Mouse (Mus musculus): Measurements from ENCODE around the gene Calm3.

Gene Calm3

DNA sequence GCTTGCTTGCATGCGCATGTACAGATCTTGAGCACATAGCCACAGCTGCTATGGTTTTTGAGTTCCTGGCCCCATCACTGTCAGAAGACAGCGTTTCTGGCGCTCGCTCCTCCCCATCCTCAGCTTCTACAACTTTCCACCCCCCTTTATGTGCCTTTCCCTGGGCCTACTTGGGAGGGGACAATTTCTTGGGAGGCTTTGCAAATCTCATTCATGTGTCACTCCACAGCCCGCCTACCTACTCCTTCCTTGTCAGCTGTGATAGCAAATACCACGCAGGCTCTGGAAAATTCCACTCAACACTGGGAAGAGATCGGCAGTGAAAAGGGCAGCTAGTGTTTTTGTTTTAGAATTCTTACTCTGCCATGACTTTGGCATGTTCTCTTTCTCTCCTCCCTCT is 16.4 kb upstream of the Calm3 start:
- DNase-seq (ENCODE audit: low read depth, low spot score): no peak

DNA sequence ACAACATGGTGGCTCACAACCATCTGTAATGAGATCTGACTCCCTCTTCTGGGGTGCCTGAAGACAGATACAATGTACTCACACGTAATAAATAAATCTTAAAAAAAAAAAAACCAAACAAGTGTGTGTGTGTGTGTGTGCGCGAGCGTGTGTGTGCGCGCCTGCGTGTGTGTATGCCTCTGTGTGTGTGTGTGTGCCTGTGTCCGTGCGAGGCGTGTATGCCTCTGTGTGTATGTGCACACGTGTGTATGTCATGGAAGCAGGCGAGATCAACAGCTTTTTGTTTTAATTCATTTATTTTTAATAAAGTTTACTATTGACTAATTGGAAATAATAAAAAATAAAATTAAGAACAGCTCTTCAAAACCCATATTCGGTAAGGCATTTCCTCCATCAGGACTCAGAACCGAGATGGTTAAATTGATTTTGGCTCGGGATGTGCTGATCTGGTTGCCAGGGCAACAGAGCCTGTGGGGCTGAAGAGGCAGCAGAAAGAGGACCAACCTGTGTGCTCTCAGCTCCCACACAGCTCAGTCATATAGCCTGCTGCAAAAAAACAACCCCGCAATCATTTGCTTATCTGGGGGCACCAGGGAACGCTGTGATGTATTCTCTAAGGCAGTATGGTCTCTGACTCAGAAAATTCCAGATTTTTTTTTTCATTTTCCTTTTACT is 14.3 kb upstream of the Calm3 start:
- no peak for DNase-seq (ENCODE audit: low read depth, low spot score)

DNA sequence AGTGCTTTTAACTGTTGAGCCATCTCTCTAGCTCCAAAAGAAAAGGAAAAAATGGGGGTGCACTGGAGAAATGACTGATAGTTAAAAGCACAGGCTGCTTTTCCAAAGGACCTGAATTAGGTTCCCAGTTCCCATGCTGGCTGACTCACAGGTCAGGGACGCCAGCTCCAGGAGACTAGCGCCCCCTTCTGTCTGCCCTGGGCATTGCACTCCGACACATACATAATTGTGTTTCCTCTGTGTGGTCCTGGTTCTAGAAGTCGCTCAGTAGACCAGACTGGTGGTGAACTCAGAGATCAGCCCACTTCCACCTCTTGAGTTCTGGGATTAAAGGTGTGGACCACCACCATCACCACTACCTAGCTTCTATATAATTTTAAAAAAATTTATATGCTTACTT is 13.4 kb upstream of the Calm3 start:
- no peak for DNase-seq (ENCODE audit: low read depth, low spot score)

DNA sequence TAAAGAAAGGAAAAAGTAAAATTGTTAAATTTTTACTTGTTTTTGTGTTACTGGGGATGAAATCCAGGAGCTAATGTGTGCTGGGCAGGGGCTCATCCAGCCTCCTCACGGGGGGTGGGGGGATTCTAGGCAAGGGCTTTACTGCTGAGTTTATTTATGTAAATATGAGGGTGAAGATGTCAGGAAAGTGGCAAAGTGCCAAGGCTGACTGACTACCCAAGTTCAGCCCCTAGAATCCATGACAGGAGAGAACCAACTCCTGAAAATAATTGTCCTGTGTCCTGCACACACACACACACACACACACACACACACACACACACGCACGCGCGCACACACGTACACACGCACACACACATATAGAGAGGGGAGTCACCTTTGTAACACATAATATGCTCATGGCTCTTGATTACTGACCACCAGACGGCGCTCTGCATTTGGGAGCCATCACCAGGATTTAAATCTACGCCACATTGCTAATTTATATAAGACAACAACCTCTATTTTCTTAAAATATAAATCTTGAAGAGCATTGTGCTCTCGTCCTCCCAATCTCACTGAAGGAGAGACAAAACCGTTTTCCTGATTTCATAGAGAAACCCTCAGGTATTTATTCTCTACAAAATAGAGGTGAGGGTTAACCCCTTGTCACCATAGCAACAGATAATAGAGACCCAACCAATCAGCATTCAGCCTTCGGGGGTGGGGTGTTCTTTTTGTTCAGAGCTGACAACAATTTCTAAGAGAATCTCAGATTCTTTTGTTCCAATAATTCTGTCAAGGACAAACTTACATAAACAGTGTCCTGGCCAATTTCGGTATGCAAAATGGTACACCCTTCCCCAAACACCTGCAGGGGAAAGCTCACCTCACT is 9.0 kb upstream of the Calm3 start:
- no peak for DNase-seq (ENCODE audit: low read depth, low spot score)

DNA sequence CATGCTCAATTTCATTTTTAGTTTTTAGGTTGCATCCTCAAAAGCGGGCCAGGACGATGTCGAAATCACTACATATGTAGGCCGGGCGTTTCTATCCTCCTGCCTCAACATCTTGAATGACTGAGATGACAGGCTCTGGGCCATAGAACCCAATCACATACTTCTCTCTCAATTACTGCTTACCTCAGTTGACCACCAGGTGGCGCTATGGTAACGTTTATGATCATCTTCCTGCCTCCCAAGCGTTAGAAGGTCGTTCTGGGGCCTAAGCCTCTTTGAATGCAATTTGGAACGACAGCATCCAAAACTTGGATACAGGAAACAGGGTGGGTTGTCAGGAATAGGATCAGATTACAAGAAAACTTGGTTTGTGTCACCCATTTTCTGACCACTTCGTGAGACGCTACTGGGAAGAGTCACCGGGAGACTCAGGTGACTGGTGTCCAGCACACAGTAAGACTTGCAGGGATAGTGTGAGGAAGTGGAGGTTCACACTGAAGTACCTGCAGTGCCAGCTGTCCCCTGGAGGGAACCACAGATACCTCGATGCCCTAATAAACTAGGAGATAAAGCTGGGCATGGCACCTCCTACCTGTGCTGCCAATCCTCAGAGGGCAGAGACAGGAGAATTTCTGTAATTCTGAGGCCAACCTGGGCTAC is 8.2 kb upstream of the Calm3 start:
- peak; percentile 94 for DNase-seq (ENCODE audit: low read depth, low spot score)

DNA sequence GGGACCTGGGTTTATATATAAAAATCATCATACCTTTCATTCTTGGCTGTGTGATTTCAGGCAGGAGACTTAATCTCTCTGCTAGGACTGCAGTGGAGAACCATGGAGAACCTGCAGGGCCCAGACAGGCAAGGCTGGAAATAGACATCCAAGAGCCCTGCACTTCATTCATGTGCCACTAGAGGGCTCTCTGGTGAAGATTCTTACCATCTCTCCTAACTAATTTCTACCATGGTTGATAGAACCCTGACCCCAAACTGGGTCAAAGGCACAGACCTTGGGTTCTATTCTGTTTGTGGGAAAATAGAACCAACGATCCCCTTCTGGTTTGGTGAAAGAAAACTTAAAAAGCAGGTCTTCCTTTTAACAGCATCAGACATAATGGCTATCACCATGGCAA is 6.9 kb upstream of the Calm3 start:
- DNase-seq (ENCODE audit: low read depth, low spot score): peak; percentile 75

DNA sequence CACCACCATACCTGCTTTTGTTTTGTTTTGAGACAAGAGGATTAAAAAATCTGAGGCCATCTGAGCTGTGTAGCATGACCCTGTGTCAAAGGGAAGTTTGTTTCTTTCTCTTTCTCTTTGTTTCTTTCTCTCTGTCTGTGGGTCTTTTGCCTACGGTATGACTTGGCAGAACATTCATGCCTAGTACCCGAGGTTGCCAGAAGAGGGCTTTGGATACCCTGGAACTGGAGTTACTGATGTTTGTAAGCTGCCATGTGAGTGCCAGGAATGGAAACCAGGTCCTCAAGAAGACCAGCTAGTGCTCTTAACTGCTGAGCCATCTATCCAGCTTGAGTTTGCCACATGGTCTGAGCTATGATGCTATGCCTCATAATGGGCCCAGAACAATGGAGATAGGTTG is 4.4 kb upstream of the Calm3 start:
- DNase-seq (ENCODE audit: low read depth, low spot score): no peak

DNA sequence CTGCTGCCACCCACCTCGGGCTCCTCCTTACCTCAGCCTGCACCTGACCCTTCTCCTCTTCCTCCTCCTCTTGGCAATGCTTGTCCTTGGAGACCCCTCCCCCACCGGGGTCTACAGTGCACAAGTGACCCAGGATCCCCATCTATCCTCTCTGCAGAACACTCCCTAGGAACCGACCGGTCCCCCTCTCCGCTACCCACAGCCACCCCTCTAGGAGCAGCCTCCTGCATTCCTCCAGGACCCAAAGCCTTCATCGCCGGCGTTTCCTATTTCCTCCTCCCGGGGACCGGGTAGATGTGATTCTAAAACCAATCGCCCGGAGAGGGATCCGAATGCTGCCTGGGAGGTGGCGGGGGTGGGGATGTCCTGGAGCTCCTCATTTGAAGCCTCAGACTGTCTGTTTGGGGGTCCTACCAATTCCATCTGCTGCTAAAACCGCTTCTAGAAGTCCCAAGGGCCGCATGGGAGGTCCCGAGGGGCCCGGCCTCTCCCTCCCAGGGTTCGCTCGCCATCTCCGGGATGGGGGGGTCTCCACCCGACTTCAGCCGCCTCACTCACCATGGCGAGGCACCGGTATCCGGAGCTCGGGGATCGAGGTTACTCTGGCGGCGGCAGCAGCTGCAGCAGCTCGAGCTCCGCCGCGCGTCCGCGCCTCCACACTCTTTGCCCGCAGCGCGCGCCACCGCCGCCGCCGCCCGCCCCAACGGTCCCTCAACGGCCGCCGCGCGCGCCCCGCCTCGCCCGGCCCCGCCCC is 454 bp downstream of the Calm3 start:
- DNase-seq (ENCODE audit: low read depth, low spot score): no peak

DNA sequence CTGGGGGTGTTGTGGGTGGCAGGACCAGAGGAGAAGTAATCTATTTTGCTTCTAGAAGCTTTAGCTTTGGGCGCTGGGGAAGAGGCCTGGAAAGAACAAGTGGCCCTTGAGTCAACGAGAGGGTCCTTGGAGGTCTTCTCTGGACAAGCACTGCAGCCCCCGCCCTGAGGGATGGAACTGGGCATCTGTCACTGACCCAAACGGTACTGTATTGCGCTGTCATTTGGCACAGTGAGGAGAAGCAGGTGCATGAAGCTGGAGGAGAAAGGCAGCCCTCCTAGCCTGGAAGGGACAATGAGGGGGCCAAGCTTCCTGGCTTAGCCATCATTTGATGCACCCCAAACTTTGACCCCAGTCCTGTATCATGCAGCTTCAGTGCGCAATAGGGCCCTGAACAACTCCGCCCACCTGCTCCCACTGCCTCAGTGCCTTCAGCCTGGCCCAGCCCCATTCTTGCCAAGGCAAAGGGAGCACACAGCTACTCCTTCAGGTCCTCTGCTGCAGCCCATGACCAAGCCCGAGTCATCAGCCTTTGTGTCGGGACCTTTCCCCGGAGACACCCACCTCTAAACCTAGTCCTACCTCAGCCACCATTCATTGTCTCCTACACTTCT is 1.4 kb downstream of the Calm3 start:
- DNase-seq (ENCODE audit: low read depth, low spot score): no peak

DNA sequence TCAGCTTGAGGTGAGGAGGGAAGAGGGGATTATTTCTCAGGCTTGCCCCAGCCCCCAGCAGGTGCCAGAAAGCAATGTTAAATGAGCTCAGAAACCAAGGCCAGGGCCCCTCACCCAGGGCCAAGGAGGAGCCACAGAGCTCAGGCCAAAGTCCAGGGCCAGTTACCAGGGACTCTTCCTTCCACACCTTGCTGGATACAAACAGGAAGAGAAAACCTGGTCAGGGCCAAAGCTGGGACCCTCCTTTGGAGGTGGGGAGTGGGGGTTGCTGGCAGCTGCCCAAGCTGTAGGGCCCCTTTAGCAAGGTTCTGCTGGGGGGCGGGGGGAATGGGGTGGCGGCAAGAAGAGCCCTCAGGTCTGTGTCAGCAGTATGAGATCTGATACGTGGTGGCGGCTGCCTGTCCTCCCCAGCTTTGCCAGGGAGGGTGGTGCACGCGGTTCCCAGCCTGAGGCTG is 2.0 kb downstream of the Calm3 start:
- no peak for DNase-seq (ENCODE audit: low read depth, low spot score)

DNA sequence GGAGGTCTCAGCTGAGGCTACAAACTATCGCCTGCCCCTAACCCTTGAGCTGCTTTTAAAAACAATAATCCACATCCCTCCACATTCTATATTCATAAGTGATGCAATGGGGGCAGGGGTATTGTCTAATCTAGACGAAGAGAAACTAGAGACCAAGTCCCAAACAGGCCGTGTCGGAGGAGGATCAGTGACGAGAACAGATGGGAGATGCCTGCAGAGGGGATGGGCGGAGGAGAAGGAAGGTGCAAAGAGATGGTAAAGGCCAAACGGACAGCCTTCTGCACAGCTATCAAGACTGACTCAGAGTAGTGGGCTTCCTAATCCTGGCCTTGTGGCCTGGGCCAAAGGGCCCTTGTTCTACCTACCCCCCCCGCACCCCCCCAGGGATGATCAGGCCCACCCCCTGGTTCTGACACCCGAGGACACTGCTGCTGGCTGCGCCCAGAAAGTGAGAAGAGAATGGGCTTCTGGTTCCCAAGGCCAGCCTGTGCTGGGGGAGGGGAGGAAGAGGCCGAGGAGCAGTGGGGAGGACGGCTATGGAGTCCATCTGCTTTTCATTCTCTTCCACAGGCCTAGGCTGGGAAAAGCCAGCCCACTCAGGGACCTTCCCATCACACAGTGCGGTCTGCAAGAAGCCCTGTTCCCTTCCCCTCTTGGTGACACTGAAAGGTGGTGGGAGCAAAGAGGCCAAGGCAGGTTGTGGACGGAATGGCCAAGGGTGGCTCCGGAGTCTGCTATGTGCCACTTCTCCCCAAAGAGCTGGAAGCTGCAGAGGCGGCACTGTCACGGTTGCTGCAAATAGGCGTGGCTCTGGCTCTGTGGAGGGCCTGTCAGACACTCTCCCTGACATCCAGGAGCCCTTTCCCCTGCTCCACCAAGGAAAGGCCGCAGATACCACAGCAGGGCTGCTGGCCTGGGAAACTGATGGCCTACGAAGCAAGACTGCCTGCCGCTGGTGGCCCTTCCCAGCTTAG is 2.8 kb downstream of the Calm3 start:
- DNase-seq (ENCODE audit: low read depth, low spot score): peak; percentile 34

DNA sequence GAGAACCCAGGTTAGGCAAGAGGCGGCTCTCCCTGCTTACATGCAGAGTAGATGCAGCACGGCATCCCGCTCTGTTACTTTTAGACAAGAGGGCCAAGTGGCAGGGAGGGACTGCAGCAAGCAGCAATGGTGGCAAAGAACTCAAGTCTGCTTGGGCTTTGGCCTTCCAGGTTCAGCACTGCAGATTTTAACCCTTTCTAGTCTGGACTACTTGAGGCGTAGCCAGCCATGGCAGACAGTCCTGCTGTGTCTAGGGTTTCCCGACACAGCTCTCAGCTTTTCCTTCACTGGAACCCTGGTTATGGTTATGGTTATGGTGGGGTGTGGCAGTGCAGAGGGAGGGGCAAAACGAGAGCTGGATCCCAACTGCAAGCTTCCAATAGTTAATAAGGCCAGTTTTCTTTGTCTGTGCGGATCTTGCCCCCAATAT is 3.7 kb downstream of the Calm3 start:
- no peak for DNase-seq (ENCODE audit: low read depth, low spot score)

DNA sequence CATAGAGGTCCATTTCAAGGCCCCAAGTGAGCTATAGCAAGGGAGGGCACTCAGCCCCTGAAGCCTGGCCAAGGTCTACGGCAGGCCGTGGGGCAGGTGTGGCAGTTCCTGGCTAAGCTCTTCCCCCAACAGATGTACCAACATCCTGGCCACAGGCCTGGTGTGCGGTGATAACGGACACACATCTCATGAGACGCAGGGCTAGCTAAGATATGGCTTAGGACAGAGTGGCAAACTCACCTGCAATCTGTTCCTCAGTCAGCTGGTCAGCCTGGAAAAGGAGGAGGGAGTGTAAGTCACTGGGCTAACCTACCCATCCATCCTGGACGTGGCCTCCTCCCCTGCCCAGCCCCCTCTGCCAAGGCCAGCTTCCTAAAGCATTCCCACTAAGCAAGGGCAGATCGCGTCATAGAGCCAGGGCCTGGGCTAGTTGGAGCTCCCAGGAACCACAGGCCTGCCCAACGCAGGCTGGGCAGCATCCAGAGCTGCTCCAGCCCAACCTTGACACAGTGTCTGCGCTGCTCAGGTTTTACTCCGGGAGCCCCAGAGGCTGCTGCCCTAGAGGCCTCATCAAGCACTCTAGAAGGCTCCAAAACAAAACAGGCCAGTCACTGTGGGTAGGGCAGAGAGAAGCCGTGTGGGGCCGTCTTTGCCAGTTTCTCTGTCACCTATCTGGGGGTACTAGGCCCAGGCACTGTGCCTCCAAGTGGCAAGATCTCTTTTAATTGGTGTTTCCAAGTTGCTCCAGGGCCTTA is 4.3 kb downstream of the Calm3 start:
- DNase-seq (ENCODE audit: low read depth, low spot score): no peak

DNA sequence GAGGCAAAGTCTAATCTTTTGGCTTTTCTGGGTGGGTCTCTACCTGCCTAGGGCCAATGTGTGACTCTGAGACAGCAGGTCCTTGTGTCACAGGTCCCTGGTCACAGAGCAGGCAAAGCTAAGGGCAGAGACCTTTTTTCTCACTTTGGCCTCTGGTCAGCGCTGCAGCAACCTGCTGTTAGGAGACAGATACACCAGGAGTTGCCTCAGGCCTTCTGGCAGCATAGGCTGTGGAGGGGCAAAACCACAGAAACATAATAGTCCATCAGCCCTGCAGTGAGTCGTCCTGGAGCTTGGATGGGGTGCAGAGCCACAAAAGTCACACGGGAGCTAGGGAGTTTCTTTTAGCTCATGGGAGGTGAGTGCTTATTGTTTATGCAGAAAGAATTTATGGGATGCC is 5.2 kb downstream of the Calm3 start:
- no peak for DNase-seq (ENCODE audit: low read depth, low spot score)

DNA sequence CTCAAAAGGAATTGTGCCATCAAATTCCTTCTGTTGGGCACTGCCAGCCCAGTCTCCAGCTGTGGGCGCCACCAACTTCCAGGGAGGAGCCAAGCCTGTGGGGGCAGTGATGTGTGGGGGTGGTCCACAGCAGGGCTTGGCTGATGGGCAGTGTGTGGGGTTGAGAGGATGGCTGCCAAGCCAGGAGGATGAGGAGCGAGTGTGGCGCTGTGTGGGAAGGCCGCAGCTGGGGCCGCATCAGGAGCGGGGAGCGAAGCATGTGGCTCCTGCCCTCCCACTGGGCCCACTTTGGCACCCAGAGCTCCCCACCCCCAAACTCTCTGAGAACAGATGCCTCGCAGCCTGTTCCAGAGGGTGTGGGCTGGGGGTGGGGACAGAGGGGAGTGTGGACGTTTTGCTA is 5.9 kb downstream of the Calm3 start:
- DNase-seq (ENCODE audit: low read depth, low spot score): no peak

DNA sequence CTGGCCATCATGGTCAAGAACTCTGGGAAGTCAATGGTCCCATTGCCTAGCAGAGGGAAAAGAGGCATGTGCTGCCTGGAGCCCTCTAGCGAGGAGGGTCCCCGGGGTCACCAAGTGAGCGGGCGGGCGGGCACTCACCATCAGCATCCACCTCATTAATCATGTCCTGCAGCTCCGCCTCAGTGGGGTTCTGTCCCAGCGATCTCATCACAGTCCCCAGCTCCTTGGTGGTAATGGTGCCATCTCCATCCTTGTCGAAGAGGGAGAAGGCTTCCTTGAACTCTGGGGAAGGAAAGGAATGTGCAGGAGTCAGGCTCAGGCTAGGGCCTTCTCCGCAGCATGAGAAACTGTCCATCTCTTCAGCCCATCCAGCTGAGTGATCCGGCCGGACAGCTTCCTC is 6.5 kb downstream of the Calm3 start:
- no peak for DNase-seq (ENCODE audit: low read depth, low spot score)

DNA sequence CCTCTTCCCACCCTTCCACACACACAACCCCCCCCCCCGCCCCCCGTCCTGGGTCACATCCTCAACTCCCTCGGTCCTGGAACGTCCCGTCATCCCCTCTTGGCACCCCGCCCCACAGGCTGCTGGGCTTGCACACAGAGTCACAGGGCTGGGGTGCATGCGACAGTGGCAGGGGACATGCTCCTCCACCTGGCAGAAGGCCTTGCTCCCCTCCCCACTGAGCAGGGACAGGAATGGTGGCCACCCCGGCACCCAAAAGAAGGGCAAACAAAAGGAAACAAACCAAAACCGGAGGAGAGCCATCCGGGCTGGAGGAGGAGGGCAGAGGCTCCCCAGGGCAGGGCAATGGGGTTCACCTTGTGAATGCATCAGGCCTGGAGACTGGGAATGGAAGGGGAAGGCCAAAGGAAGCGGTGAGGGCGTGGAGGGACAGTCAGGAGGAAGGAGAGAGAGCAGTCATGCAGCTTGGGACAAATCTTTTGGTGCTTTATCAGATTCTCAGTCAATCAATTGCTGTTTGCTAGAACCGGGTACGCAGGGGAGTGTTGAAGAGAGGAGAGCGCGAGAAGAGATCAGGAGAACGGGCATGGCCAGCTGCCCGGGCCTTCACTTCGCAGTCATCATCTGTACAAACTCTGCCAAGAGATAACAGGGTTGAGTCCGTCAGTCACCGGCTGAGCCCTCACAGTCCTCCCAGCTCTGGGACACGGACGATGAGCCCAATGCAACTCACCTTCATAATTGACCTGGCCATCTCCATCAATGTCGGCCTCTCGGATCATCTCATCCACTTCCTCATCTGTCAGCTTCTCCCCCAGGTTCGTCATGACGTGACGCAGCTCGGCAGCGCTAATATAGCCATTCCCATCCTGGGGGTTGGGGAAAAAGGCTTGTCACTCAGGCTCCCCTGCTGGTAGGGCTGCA is 7.3 kb downstream of the Calm3 start:
- DNase-seq (ENCODE audit: low read depth, low spot score): no peak
